Mouse (Mus musculus): ENCODE measurements around the gene Fbxw16.
"Not testable (repeated sequence)": the region's sequence is repeated elsewhere in the genome, so short reads cannot be mapped to it uniquely, and the experiment has no call there.

Gene Fbxw16

GRCm38 (mm10) chr9:109449040-109449439, at the start of gene Fbxw16:
Gene Fbxw16, minus strand, starts transcription at chr9:109449140.
- no peak for DNase-seq (ENCODE audit: low spot score)

DNA sequence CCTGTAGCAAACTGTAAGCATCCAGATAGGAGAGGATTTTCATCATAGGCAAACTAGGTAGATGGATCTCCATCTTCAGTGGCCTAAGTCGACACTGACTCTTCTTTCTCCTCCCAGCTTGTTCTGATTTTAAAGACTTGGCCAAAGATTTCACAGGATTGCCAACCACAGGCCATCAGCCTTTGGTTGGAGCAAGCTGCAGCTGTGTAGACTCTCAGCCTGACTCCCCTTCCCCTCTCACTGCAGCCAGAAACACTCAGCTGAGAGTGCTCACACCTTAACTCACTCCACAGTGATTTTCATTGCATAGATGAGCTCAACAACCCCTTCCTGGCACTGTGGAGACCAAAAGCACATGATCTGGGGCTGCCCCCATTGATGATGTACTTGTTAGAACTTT, 46.8 kb upstream of the Fbxw16 start, which contains the start of gene Fbxw19:
Fbxw19 (minus strand) TSS at position 101 of the 400 bp plus-strand sequence.
- DNase-seq (ENCODE audit: low spot score): not testable (repeated sequence)

DNA sequence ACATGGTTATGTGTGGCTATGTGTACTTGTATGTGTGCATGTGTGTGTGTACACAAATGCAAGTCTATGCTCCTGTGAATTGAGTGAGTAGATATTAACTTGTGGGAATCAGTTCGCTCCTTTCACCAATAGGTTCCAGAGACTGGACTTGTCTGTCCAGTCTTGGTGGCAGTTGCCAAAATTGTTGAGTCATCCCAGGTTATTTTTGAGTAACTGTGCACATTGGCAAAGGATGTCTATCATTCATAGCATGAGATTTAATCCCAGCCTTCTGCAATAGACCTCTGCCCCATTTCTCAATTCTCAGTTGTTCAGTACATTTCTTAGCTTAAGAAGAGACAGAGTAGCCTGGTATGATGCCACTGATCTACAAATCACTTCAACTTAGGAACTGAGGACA, 16.0 kb downstream of the Fbxw16 start:
- no peak for DNase-seq (ENCODE audit: low spot score)

DNA sequence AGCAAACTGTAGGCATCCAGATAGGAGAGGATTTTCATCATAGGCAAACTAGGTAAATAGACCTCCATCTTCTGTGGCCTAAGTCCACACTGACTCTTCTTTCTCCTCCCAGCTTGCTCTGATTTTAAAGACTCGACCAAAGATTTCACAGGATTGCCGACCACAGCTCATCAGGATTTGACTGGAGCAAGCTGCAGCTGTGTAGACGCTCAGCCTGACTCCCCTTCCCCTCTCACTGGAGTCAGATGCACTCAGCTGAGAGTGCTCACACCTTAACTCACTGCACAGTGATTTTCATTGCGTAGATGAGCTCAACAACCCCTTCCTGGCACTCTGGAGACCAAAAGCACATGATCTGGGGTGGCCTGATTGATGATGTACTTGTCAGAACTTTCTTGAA, 44.7 kb downstream of the Fbxw16 start, which contains the start of gene Fbxw22:
Fbxw22 (minus strand) TSS at position 101 of the 400 bp plus-strand sequence.
- DNase-seq (ENCODE audit: low spot score): not testable (repeated sequence)

Measured in T-cell, adult 2 months (primary cell).